Mouse (Mus musculus) neural tube, embryonic 15.5 days (tissue): ENCODE data around the gene Ier5. TPM values are rescaled to one million over a fixed set of nuclear protein-coding genes. Genes with fewer than 3 reads are reported as not detected.

Experiments used
- ATAC-seq: fragments of 200-750 bp; cut with Nextera tagmentation; 2 replicates; pipeline ENCODE4 v1.8.0; 2017; ENCODE audit warnings: mild to moderate bottlenecking, moderate TSS enrichment, moderate library complexity; ENCODE audit not compliant: low FRiP score
- H3K27ac ChIP-seq: fragments of 300-500 bp; sonication (generic); replicated peaks from 2 replicates; pipeline ENCODE4 v1.5.1; 2015; ENCODE audit warnings: mild to moderate bottlenecking, inconsistent platforms
- H3K27me3 ChIP-seq: fragments of 300-500 bp; sonication (generic); replicated peaks from 2 replicates; pipeline ENCODE4 v1.6.1; 2015; ENCODE audit warnings: inconsistent platforms
- H3K36me3 ChIP-seq: fragments of 300-500 bp; sonication (generic); 2 replicates; pipeline ENCODE4 v1.6.1; 2015; ENCODE audit warnings: inconsistent platforms
- H3K4me1 ChIP-seq: fragments of 300-500 bp; sonication (generic); 2 replicates; pipeline ENCODE4 v1.6.1; 2015; ENCODE audit warnings: inconsistent platforms
- H3K4me2 ChIP-seq: fragments of 300-500 bp; sonication (generic); 2 replicates; pipeline ENCODE4 v1.6.1; 2015; ENCODE audit warnings: inconsistent platforms, mild to moderate bottlenecking, moderate library complexity
- H3K4me3 ChIP-seq: fragments of 300-500 bp; sonication (generic); replicated peaks from 2 replicates; pipeline ENCODE4 v1.5.1; 2015; ENCODE audit warnings: mild to moderate bottlenecking, inconsistent platforms
- H3K9ac ChIP-seq: fragments of 300-500 bp; sonication (generic); replicated peaks from 2 replicates; pipeline ENCODE4 v1.6.1; 2015; ENCODE audit warnings: mild to moderate bottlenecking, inconsistent platforms
- H3K9me3 ChIP-seq: fragments of 300-500 bp; sonication (generic); replicated peaks from 2 replicates; pipeline ENCODE4 v1.6.1; 2016; ENCODE audit warnings: inconsistent platforms
- whole genome bisulfite sequencing: fragments of 180-500 bp; shearing (Covaris S2); methylation state at CpG from one replicate; pipeline ENCODE4 v1.1.7; 2015; ENCODE audit warnings: mixed read lengths; 5-methylcytosine and 5-hydroxymethylcytosine counted together
- polyA plus RNA-seq: library from polyadenylated mRNA; unstranded; fragments of >200 nt; fragmentation: Nextera tagmentation; extraction: Ambion mirVana; gene quantifications from 2 replicates; pipeline ENCODE4 v1.2.1, GENCODE M21; 2015

Ier5 gene
- polyA plus RNA-seq, 1 experiment from 2014 or later, result 3.9 TPM

- H3K27ac ChIP-seq, result peak overlapping the region; percentile 89
- H3K9me3 ChIP-seq, result no peaks in the 10 kb centered on the region
- peak overlapping the region; percentile 94 for H3K9ac ChIP-seq
- 0 out of 2 replicates have a peak, but pooled peaks have one; percentile 1 for ATAC-seq
- H3K4me1 ChIP-seq, result peaks cover 29% of the 10 kb centered on the region
- under 1% methylated on average over 33 of the region's 33 CpGs for WGBS
- H3K27me3 ChIP-seq, result no peaks in the 10 kb centered on the region
- no peaks in the 10 kb centered on the region for H3K36me3 ChIP-seq
- H3K4me3 ChIP-seq, result peak overlapping the region; percentile 80
- H3K4me2 ChIP-seq, result peak overlapping the region; percentile 83
Measured at GRCm38 (mm10) chr1:155097931-155098485, 1.4 kb downstream of the Ier5 start.

GRCm38 (mm10) chr1:155097354-155097753, 2.1 kb downstream of the Ier5 start:
- 21% methylated on average over 6 of the region's 6 CpGs for WGBS
- Histone ChIP-seq H3K9me3 (no peaks in the 10 kb centered on the region), H3K27me3 (no peaks in the 10 kb centered on the region), H3K4me1 (peaks cover 36% of the 10 kb centered on the region), H3K4me2 (peak overlapping the region; percentile 83), H3K4me3 (peak overlapping the region; percentile 80), H3K9ac (peak overlapping the region; percentile 94), H3K36me3 (no peaks in the 10 kb centered on the region), H3K27ac (peak overlapping the region; percentile 89; the same call in 1 of the 2 replicates)
- no peak for ATAC-seq

- Histone ChIP-seq H3K9ac (no peak overlapping the region), H3K4me1 (peaks cover 42% of the 10 kb centered on the region)
- 72% methylated on average over 4 of the region's 4 CpGs for WGBS
Measured at GRCm38 (mm10) chr1:155096620-155097261, 2.7 kb downstream of the Ier5 start.

GRCm38 (mm10) chr1:155093971-155094707, 5.3 kb downstream of the Ier5 start:
- Histone ChIP-seq H3K27me3 (no peaks in the 10 kb centered on the region), H3K4me3 (no peak overlapping the region), H3K4me1 (peaks cover 44% of the 10 kb centered on the region), H3K36me3 (no peaks in the 10 kb centered on the region), H3K4me2 (no peak overlapping the region), H3K27ac (0 out of 2 replicates have a peak overlapping the region, but pooled peaks have one; percentile 0), H3K9me3 (no peaks in the 10 kb centered on the region), H3K9ac (no peak overlapping the region)
- WGBS, result 53% methylated on average over 9 of the region's 9 CpGs
- ATAC-seq, result no peak

More at GRCm38 (mm10) chr1:155096620-155097261, 2.7 kb downstream of the Ier5 start:
- no peaks in the 10 kb centered on the region for H3K36me3 ChIP-seq
- no peaks in the 10 kb centered on the region for H3K9me3 ChIP-seq
- no peak for ATAC-seq
- H3K27ac ChIP-seq, result no peak overlapping the region
- peak overlapping the region; percentile 83 for H3K4me2 ChIP-seq
- peak overlapping the region; percentile 80 for H3K4me3 ChIP-seq
- no peaks in the 10 kb centered on the region for H3K27me3 ChIP-seq

GRCm38 (mm10) chr1:155093145-155093791, 6.2 kb downstream of the Ier5 start:
- no peak for ATAC-seq
- peaks cover 44% of the 10 kb centered on the region for H3K4me1 ChIP-seq
- H3K27me3 ChIP-seq, result no peaks in the 10 kb centered on the region
- no peak overlapping the region for H3K4me3 ChIP-seq
- H3K36me3 ChIP-seq, result no peaks in the 10 kb centered on the region
- no peaks in the 10 kb centered on the region for H3K9me3 ChIP-seq
- 0 out of 2 replicates have a peak overlapping the region, but pooled peaks have one; percentile 0 for H3K27ac ChIP-seq
- H3K4me2 ChIP-seq, result no peak overlapping the region
- 38% methylated on average over 4 of the region's 4 CpGs for WGBS
- H3K9ac ChIP-seq, result no peak overlapping the region

DNA sequence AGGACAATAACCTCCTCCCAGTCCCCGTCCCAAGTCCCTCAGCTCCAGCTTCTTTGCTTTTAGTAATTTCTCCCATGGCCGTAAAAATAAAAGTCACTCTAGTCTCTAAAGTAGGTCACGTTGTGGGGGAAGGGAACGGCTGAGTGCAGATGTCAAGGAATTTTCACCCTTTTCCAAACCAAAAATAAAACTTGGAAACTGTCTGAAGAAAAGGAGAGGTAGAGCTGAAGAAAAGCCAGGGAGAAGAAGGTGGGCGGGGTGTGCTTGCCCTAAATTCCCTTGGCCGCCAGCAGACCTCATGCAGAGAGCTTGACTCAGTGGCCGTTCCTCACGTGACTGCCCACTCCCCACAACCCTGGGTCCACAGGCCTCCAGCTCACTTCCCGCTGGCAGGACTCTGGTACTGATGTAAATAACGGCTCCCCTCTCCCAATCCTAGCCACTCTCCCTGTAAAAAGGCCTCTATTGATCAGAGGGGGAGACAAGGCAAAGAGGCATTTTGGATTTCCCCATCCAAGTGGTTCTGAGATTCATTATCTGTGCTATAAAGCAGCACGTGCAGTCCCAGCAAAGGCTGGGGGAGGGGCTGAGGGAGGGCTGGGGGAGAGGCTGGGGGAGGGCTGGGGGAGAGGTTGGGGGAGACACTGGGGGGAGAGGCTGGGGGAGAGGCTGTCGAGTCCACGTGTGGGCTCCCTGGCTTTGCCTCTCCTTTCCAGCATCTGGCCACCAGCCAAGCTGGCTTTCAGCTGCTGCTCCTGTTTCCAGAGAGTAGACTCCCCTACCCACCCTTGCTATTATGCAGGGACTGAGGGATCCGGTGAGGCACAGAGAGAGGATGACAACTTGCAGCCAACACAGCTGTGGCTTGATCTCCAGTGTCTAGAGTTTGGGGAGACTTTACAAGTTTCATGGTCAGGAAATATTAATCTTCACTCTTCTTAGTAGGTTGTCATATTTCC, 7.3 kb downstream of the Ier5 start:
- Histone ChIP-seq H3K4me2 (0 out of 2 replicates have a peak overlapping the region, but pooled peaks have one; percentile 7), H3K27me3 (no peaks in the 10 kb centered on the region), H3K36me3 (no peaks in the 10 kb centered on the region), H3K4me1 (peaks cover 36% of the 10 kb centered on the region), H3K9me3 (no peaks in the 10 kb centered on the region), H3K9ac (no peak overlapping the region), H3K27ac (peak overlapping the region; percentile 71), H3K4me3 (no peak overlapping the region)
- 15% methylated on average over 14 of the region's 14 CpGs for WGBS
- peak; percentile 73 for ATAC-seq

GRCm38 (mm10) chr1:155091374-155091841, 8.0 kb downstream of the Ier5 start:
- H3K9me3 ChIP-seq, result no peaks in the 10 kb centered on the region
- peak overlapping the region; percentile 71 for H3K27ac ChIP-seq
- no peak overlapping the region for H3K4me2 ChIP-seq
- WGBS, result 62% methylated on average over 7 of the region's 7 CpGs
- no peaks in the 10 kb centered on the region for H3K36me3 ChIP-seq
- no peak overlapping the region for H3K4me3 ChIP-seq
- no peak for ATAC-seq
- H3K4me1 ChIP-seq, result peaks cover 38% of the 10 kb centered on the region
- no peaks in the 10 kb centered on the region for H3K27me3 ChIP-seq
- no peak overlapping the region for H3K9ac ChIP-seq

- Histone ChIP-seq H3K4me3 (no peak overlapping the region), H3K9ac (no peak overlapping the region), H3K36me3 (no peaks in the 10 kb centered on the region), H3K27me3 (no peaks in the 10 kb centered on the region), H3K9me3 (no peaks in the 10 kb centered on the region), H3K27ac (no peak overlapping the region), H3K4me2 (no peak overlapping the region), H3K4me1 (peaks cover 42% of the 10 kb centered on the region)
- WGBS, result 86% methylated on average over 1 of the region's 1 CpGs
- no peak for ATAC-seq
Measured at GRCm38 (mm10) chr1:155090736-155091135, 8.7 kb downstream of the Ier5 start.

- no peaks in the 10 kb centered on the region for H3K27me3 ChIP-seq
- no peaks in the 10 kb centered on the region for H3K9me3 ChIP-seq
- no peak for ATAC-seq
- no peak overlapping the region for H3K4me3 ChIP-seq
- 90% methylated on average over 7 of the region's 7 CpGs for WGBS
- no peak overlapping the region for H3K9ac ChIP-seq
- H3K36me3 ChIP-seq, result no peaks in the 10 kb centered on the region
- H3K4me1 ChIP-seq, result peaks cover 45% of the 10 kb centered on the region
- H3K4me2 ChIP-seq, result no peak overlapping the region
- no peak overlapping the region for H3K27ac ChIP-seq
Measured at GRCm38 (mm10) chr1:155090327-155090726, 9.1 kb downstream of the Ier5 start.

DNA sequence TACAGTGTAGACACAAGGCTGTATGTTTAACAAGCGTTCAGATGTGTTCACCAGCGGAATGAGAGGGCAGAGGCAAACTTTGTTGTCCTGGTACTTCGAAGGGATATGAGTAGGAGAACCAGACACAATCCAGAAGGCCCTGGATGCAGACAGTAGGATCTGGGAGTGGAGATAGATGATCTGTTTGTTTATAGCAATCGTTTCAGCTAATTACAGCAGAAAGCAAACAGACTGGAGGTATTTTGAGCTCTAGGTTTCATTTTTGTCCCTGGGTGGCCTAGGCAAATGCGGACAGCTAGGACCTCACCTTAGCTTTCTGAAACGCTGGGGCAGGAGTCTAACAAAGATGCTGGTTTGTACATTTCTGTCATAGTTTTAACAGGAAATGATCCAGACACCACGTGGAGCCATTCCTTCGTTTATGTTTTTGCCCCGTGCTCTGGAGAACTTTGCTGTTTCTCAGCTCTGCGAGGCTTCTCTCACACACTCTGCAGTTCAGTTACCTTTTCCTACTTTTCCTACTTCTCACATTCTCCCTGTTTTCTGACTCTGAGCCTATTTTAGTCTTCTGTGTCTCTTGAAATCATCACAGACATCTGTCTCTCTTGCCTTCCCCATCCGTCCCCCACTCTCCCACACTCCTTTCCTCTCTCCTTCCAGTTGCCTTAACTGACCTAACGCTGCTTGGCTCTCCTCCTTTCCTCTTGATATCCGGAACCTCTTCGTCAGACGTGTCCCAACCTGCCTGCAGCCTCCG, 10.4 kb downstream of the Ier5 start:
- Histone ChIP-seq H3K27me3 (no peaks in the 10 kb centered on the region), H3K9me3 (no peaks in the 10 kb centered on the region), H3K4me3 (no peak overlapping the region), H3K4me2 (no peak overlapping the region), H3K4me1 (peaks cover 57% of the 10 kb centered on the region), H3K36me3 (no peaks in the 10 kb centered on the region), H3K9ac (no peak overlapping the region), H3K27ac (no peak overlapping the region)
- 74% methylated on average over 16 of the region's 16 CpGs for WGBS
- ATAC-seq, result no peak
